Mouse (Mus musculus): Measurements from ENCODE around the gene Polr2a.
A peak's percentile ranks its signal among the peaks of the same experiment; 100 is the strongest.

Polr2a gene

GRCm38 (mm10) chr11:69758478-69758970 lies at the start of gene Polr2a:
Gene Polr2a, minus strand, starts transcription at chr11:69758637.
- peak; percentile 99 for DNase-seq (ENCODE audit: low read depth, low spot score)

GRCm38 (mm10) chr11:69807641-69808040 lies 49.2 kb upstream of the Polr2a start:
- no peak for DNase-seq (ENCODE audit: low read depth, low spot score)

GRCm38 (mm10) chr11:69806378-69806777 lies 47.9 kb upstream of the Polr2a start:
- no peak for DNase-seq (ENCODE audit: low read depth, low spot score)

DNA sequence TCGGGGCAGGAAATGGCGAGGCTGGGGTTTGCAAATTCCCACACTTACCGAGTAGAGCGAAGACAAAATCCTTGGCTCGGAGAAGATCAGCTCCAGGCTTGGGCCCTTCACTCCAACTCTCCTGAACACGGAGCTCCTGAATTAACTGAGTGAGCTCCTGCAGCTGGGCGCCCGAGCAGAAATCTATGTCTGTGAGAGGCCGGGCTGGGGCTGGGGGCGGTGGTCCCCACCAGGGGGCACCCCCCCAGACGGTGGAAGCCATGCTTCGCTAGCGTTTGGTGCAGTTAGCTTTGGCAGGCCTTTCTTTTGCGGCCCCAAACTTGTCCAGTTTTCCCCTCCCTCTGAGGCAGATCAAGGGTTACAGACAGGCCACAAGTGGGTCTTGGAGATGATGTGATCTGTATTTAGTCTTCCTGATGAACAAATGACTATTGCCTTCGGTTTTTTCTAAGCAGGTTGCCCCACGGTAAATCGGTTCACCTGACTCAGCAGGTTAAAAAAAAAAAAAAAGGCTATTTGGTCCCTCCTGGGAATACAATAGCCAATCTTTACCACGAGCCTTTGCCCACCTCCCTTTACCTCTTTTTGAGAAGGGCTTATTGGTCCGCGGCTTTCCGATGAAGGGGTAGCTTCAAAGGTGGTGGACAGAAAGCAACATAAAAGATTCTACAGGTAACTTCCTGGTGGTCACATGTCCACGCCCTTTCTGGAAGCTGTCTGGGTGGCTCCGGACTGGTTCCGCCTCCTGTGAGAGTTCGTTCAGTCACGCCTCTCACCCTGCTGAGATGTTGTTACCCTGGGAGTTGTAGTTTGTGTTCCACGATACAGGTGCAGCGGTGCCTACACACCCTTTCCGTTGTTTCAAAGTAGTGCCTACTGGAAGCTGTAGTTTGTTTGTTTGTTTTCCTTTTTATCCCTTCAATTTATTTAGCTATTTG lies 46.8 kb upstream of the Polr2a start, which contains the start of gene Tmem102:
Tmem102 (minus strand) TSS at position 653 of the 938 bp plus-strand sequence.
- no peak for DNase-seq (ENCODE audit: low read depth, low spot score)

DNA sequence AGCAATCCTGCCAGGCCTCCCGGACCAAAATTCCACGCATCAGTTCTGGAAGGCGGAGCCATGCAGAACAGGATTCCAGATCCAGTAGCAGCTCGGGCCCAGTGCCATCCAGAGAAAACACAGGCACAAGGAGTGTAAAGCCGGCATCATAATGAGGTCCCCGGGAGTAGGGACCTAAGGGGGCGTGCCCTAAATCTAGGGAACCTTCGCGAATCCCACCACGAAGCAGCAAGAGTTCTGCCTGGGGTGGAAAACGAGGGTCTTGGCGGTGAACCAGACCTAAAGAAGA lies 46.2 kb upstream of the Polr2a start:
- no peak for DNase-seq (ENCODE audit: low read depth, low spot score)

DNA sequence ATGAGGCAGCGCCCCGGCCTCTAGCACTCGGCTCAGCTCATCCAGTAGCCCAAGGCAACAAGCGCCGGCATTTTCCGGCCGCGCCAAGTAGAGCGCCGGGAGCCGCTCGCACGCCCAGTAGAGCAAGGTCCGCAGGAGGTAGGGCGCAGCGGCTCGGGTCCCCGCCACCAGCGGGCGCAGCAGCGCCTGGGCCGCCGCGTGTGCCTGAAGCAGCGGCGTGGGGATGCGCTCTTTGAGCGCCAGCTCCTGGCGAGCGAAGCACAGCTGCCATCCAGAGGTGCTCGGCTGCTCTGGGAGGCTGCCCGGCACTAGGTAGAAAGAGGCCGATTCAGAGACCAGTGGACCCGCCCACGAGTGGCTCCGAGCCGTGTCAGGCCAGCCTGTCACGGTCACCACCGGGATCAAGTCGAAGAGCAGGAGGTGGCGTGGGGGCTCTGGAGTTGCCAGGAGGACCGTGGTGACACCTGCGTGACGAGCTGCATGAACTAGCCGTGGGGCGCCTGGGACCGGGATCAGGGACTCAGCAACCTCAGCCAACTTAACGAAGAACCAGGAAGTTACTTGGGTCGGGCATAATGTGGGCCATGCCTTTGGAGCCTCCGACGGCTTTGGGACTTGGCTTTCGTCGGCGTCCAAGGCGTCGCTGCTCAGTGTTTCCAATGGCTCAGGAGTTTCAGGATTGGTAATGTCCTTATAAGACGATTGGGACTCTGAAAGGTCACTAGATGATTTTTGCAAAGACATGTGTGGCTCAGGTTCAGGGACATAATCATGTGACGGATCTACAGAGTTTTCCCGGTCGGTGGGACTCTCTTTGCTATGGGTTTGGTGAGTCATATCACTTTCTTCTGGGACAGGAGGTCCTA lies 45.6 kb upstream of the Polr2a start:
- peak; percentile 87 for DNase-seq (ENCODE audit: low read depth, low spot score)

GRCm38 (mm10) chr11:69803328-69803727 lies 44.9 kb upstream of the Polr2a start:
- DNase-seq (ENCODE audit: low read depth, low spot score) = no peak

GRCm38 (mm10) chr11:69802648-69803105 lies 44.2 kb upstream of the Polr2a start:
- DNase-seq (ENCODE audit: low read depth, low spot score) = peak; percentile 85

- no peak for DNase-seq (ENCODE audit: low read depth, low spot score)
These were observed 43.0 kb upstream of the Polr2a start, which contains the start of gene Fgf11 for GRCm38 (mm10) chr11:69801379-69801977. Gene Fgf11, minus strand, starts transcription at chr11:69801857.

- DNase-seq (ENCODE audit: low read depth, low spot score) = peak; percentile 60
These were observed 42.2 kb upstream of the Polr2a start for GRCm38 (mm10) chr11:69800392-69801197.

DNA sequence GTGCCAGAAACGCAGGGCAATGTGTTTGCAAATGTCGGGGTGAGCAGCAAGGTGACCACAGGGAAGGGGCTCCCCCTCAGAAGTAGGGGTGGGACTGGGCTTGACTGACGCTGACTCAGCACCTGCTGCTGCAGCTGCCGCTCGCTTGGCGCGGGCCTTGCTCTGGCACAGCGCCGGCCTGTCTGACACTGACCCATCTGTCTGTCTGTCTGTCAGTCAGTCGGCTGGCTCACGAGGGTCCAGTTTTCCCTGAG lies 41.6 kb upstream of the Polr2a start:
- peak; percentile 48 for DNase-seq (ENCODE audit: low read depth, low spot score)

DNA sequence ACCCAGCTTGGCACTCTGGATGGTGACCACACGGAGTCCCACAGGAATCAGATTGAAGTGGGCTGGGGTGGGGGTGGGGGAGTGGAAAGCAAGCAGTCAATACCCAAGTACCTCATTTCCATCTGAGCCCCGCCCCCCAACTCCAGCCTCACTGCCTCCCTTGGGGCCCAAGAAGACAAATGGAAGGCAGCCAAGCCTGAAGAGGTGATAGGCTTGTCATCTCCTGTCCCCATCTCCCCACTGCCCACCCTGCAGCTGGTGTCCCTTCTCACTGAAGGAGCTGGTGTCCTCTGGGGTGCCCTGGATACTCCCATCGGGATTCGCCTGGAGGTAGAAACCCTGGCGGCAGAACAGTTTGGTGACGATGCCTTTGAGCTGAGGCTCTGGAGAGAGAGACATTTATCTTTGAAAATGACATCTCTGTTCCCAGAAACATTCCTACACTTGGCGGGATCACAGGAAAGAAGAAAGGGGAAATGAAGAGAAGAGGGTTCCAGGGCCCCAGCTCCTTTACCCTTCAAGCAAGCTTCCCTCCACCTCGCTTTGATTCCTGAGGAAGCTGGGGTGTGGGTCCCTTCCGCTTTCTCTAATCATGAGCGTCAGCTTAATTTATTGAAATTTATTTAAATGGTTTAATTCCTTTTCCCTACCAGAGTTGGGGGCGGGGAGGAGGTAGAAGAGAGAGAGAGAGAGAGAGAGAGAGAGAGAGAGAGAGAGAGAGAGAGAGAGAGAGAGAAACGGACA lies 41.1 kb upstream of the Polr2a start:
- DNase-seq (ENCODE audit: low read depth, low spot score) = no peak

DNA sequence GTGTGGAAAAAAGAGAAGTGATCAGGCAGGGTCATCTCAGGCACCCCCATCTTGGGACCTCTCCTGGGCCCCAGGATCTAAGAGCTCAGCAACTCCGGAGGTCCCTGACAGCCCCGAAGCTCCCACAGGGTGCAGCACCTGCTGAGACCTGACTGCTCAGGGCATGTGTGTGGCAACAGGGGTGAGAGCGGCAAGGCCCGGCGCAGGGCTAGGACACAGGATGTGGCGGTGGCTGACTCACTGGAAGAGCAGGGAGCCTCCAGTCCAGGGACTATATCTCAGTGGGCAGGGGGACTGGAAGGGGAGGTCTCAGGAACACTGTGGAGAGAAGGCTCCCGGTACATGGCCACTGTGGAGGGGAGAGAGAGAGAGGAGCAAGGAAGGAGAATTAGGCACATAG lies 39.5 kb upstream of the Polr2a start:
- no peak for DNase-seq (ENCODE audit: low read depth, low spot score)

DNA sequence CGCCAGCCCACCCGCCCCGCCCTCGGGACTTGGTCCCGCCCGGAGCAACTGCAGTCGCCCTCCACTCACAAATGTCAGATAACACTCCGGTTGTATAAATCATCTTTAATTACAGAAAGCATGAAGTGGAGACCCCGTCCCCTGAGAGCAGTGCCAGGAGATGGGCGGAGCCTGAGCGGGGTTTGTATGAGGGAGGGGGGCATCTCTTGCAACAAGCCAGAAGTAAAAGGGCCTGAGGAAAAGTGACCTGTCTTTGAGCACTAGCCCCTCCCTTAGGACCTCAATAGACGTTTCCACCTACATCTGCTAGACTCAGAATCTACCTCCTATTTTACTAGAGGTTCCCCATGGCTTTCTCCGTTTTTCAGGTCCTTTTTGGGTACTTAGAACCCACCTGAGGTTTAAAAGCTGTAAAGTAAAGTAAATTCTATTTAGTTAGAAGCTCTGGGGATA lies 37.6 kb upstream of the Polr2a start:
- DNase-seq (ENCODE audit: low read depth, low spot score) = no peak

DNA sequence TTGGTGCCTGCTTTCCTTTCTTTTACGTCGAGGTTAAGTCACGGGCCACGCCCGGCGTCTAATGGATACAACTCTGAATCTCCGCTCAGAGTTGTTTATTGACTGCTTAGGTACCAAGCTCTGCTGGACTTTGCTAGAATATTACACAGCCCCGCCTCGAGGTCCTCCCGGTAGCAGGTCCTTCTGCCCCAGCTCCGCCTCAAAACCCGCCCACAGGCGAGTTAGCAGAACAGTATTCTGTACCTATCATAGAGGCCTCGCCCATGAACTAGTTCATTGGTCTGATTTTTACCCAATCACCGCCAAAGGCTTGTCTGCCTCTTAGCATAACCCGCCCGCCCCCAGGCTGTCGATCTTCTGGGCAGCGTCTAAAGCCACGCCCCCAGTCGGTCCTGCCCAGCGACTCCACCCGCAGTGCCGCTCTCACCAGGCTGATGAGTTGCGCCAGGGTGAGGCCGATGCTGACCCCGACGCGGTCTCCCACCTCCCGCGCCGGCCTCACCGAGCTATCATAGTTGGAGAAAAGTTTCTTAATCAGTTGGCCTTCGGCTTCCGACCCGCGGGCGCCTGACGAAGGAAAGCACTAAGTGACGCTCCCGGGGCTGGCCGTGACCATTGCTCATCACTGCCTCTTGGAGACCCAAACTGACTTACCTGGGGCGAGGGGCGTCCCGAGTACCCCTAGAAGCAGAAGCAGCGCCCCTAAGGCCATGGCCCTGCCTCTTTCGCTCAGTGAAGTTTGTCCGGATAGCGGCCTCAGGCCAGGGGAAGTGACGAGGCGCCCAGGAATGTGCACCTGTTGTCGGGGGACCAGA lies 36.9 kb upstream of the Polr2a start, which contains the start of gene Chrnb1:
Chrnb1 (minus strand) TSS at position 776 of the 815 bp plus-strand sequence.
- peak; percentile 97 for DNase-seq (ENCODE audit: low read depth, low spot score)

DNA sequence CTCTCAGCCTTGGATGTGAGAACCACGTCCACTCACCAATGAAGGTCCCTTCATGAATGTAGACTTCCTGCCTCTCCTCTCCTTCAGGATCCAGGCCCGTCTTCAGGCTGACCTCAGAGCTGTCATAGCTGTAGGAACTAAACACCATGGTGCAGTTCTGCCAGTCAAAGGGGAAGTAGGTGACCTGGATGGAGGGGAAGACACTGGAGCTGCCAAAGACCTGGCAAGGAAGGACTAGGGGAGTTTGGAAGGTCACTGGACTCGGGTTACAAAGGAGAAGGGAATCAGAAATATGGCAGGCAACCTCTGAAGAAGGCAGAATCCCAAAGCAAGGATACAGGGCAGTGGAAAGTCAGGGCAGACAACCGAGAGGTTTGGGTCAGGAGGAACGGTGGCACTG lies 35.0 kb upstream of the Polr2a start:
- DNase-seq (ENCODE audit: low read depth, low spot score) = no peak

GRCm38 (mm10) chr11:69791420-69791819 lies 33.0 kb upstream of the Polr2a start:
- peak; percentile 73 for DNase-seq (ENCODE audit: low read depth, low spot score)

GRCm38 (mm10) chr11:69789431-69789830 lies 31.0 kb upstream of the Polr2a start:
- no peak for DNase-seq (ENCODE audit: low read depth, low spot score)

DNA sequence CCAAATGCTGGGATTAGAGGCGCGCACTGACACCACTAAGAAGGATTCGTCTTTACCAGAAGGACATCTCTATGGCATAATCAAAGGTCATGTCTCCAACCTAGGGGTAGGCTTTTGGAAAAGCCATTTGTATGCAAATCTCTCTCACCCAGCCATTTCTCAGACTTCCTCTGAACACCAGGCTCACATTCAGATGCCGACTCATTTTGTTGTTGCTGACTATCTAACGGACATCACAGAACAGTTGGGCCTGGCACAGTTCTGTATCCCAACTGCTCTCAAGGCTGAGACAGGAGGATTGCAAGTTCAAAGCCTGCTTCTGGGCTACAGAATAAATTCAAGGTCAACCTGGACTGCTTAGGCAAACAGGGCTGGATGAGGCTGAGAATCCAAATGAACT lies 28.9 kb upstream of the Polr2a start:
- no peak for DNase-seq (ENCODE audit: low read depth, low spot score)

All from brain, adult 2 months (tissue).